Mouse (Mus musculus) left cerebral cortex, postnatal 10 days (tissue): Measurements from ENCODE around the gene Xiap. TPM values are rescaled to one million over a fixed set of nuclear protein-coding genes. Genes with fewer than 3 reads are reported as not detected.
"Not testable (repeated sequence)": the region's sequence is repeated elsewhere in the genome, so short reads cannot be mapped to it uniquely, and the experiment has no call there.

ENCODE experiments used
- DNase-seq, 2 experiments: peaks; one replicate each; pipeline ENCODE4 v3.0.0; 2021 to 2022; ENCODE audit warnings: low spot score in 2 of 2, mixed read lengths in 1 of 2; ENCODE audit errors: extremely low spot score in 1 of 2
- intact Hi-C: fragments of 180-260 bp; cut with DNase I; formaldehyde crosslinking; loops from one replicate; pipeline ENCODE4 v1.15.1; 2025
- total RNA-seq, 2 experiments: library from RNA; stranded (reverse); gene quantifications; 2 replicates each; pipeline ENCODE4 v1.2.3; 2021

Xiap gene
- total RNA-seq, result 10 to 100 TPM; 46.1 to 53.5 TPM

GRCm38 (mm10) chrX:42059282-42060068 lies at the start of gene Xiap:
TSS of gene Xiap (plus strand) at chrX:42059679.
- intact Hi-C loops, result no loop called here
- no peak for DNase-seq

- intact Hi-C loops, result no loop called here
- no peak for DNase-seq
Measured at GRCm38 (mm10) chrX:42012677-42013208, 46.7 kb upstream of the Xiap start.

GRCm38 (mm10) chrX:42013776-42014175 lies 45.7 kb upstream of the Xiap start:
- intact Hi-C loops, result no loop called here
- no peak for DNase-seq

- intact Hi-C loops, result no loop called here
- DNase-seq, result no peak
Measured at GRCm38 (mm10) chrX:42014502-42014901, 45.0 kb upstream of the Xiap start.

GRCm38 (mm10) chrX:42018030-42018429 lies 41.4 kb upstream of the Xiap start:
- intact Hi-C loops, result no loop called here

GRCm38 (mm10) chrX:42019441-42019840 lies 40.0 kb upstream of the Xiap start:
- no peak for DNase-seq
- intact Hi-C loops, result no loop called here

More at GRCm38 (mm10) chrX:42018030-42018429, 41.4 kb upstream of the Xiap start:
- no peak for DNase-seq

- intact Hi-C loops, DNase-seq: not testable (repeated sequence)
Measured at GRCm38 (mm10) chrX:42025802-42026440, 33.6 kb upstream of the Xiap start.

GRCm38 (mm10) chrX:42026981-42027380 lies 32.5 kb upstream of the Xiap start:
- intact Hi-C loops, DNase-seq: not testable (repeated sequence)

GRCm38 (mm10) chrX:42033111-42033693 lies 26.3 kb upstream of the Xiap start:
- peak; percentile 41 to 68 for DNase-seq
- intact Hi-C loops, result loop anchor here (5.0 to 10.0 kb wide), 2 partner anchors 114 to 222 kb away; partner anchors contain the start of gene Stag2

- no peak for DNase-seq
- intact Hi-C loops, result loop anchor here (5.0 to 10.0 kb wide), 2 partner anchors 113 to 221 kb away; partner anchors contain the start of gene Stag2
Measured at GRCm38 (mm10) chrX:42033911-42034310, 25.6 kb upstream of the Xiap start.

- intact Hi-C loops, result loop anchor here (10.0 kb wide), 1 partner anchor 215 kb away; no protein-coding TSS in a partner anchor
- no peak for DNase-seq
Measured at GRCm38 (mm10) chrX:42039481-42039880, 20.0 kb upstream of the Xiap start.

- DNase-seq, result no peak
- intact Hi-C loops, result no loop called here
Measured at GRCm38 (mm10) chrX:42044935-42045334, 14.5 kb upstream of the Xiap start.

- DNase-seq, result no peak
- intact Hi-C loops, result no loop called here
Measured at GRCm38 (mm10) chrX:42050652-42051643, 8.5 kb upstream of the Xiap start.

GRCm38 (mm10) chrX:42057012-42057411 lies 2.5 kb upstream of the Xiap start:
- DNase-seq, result no peak
- intact Hi-C loops, result no loop called here

- intact Hi-C loops, result no loop called here
- no peak for DNase-seq
Measured at GRCm38 (mm10) chrX:42057873-42058272, 1.6 kb upstream of the Xiap start.

- intact Hi-C loops, result no loop called here
- no peak for DNase-seq
Measured at GRCm38 (mm10) chrX:42063621-42064020, 4.1 kb downstream of the Xiap start.

GRCm38 (mm10) chrX:42065086-42065485 lies 5.6 kb downstream of the Xiap start:
- DNase-seq, result no peak
- intact Hi-C loops, result no loop called here

GRCm38 (mm10) chrX:42066771-42067170 lies 7.3 kb downstream of the Xiap start:
- DNase-seq, result no peak
- intact Hi-C loops, result no loop called here
